7 mouse cellular contexts compared by ENCODE assay signal in genomic region chr7:99155311-99156289, GRCm38 (mm10). TPM values are rescaled to one million over a fixed set of nuclear protein-coding genes. Genes with fewer than 3 reads are reported as not detected.
DNase-seq lines count a peak whose midpoint lies in the region; ATAC-seq lines count a peak whose summit lies in the region.

No protein-coding gene starts in this region.

- H3K4me3 ChIP-seq in hindbrain, embryonic 14.5 days (replicated peaks; ENCODE audit: low read length) = no peak overlapping the region
- H3K4me3 ChIP-seq in liver, embryonic 12.5 days = peak overlapping the region; percentile 17; the same call in 1 of the 2 replicates
- no peak overlapping the region for H3K4me3 ChIP-seq in neural tube, embryonic 12.5 days

- no peaks in the 10 kb centered on the region for H3K27me3 ChIP-seq in hindbrain, embryonic 14.5 days (ENCODE audit: control insufficient read depth, insufficient read depth, low read length)
- no peaks in the 10 kb centered on the region for H3K27me3 ChIP-seq in liver, embryonic 12.5 days (replicated peaks)
- H3K27me3 ChIP-seq in neural tube, embryonic 12.5 days (replicated peaks) = no peaks in the 10 kb centered on the region

- DNase-seq in NIH3T3 (ENCODE audit: low read depth) = peak; percentile 44
- DNase-seq in embryo, embryonic 11 days = peak; percentile 82
- DNase-seq in hindbrain, embryonic 14.5 days (ENCODE audit: low spot score) = no peak
- DNase-seq in T-cell, adult 2 months (ENCODE audit: low spot score) = no peak
- DNase-seq in layer of hippocampus, adult 9-10 months (ENCODE audit: low spot score) = no peak

- peak; percentile 36; the same call in 1 of the 2 replicates for ATAC-seq in hindbrain, embryonic 14.5 days (ENCODE audit: low FRiP score)
- ATAC-seq in liver, embryonic 12.5 days = peak; percentile 56
- peak; percentile 74 for ATAC-seq in neural tube, embryonic 12.5 days (ENCODE audit: low FRiP score, low read depth)

- 31% methylated on average over 17 of the region's 17 CpGs for WGBS in hindbrain, embryonic 14.5 days
- 13% methylated on average over 17 of the region's 17 CpGs for WGBS in liver, embryonic 12.5 days (ENCODE audit: insufficient replicate concordance)
- whole genome bisulfite sequencing in neural tube, embryonic 12.5 days = 30% methylated on average over 17 of the region's 17 CpGs

- H3K4me1 ChIP-seq in hindbrain, embryonic 14.5 days (replicated peaks; ENCODE audit: control insufficient read depth, insufficient read depth, low read length) = peaks cover 6% of the 10 kb centered on the region
- H3K4me1 ChIP-seq in liver, embryonic 12.5 days = peaks cover 33% of the 10 kb centered on the region
- H3K4me1 ChIP-seq in neural tube, embryonic 12.5 days = peaks cover 14% of the 10 kb centered on the region

- no peaks in the 10 kb centered on the region for H3K9me3 ChIP-seq in hindbrain, embryonic 14.5 days (ENCODE audit: control insufficient read depth, low read length)
- H3K9me3 ChIP-seq in liver, embryonic 12.5 days (replicated peaks) = no peaks in the 10 kb centered on the region
- H3K9me3 ChIP-seq in neural tube, embryonic 12.5 days = no peaks in the 10 kb centered on the region

- H3K9ac ChIP-seq in hindbrain, embryonic 14.5 days = peak overlapping the region; percentile 4; the same call in 1 of the 2 replicates
- no peak overlapping the region; the same call in 1 of the 2 replicates for H3K9ac ChIP-seq in liver, embryonic 12.5 days
- 0 out of 2 replicates have a peak overlapping the region, but pooled peaks have one; percentile 38 for H3K9ac ChIP-seq in neural tube, embryonic 12.5 days

- peak overlapping the region; percentile 44 for H3K4me2 ChIP-seq in hindbrain, embryonic 14.5 days (replicated peaks)
- H3K4me2 ChIP-seq in liver, embryonic 12.5 days = peak overlapping the region; percentile 55
- peak overlapping the region; percentile 42 for H3K4me2 ChIP-seq in neural tube, embryonic 12.5 days (replicated peaks)

- no peak overlapping the region for H3K27ac ChIP-seq in hindbrain, embryonic 14.5 days
- H3K27ac ChIP-seq in liver, embryonic 12.5 days = peak overlapping the region; percentile 58
- H3K27ac ChIP-seq in neural tube, embryonic 12.5 days = no peak overlapping the region

- no peaks in the 10 kb centered on the region for H3K36me3 ChIP-seq in hindbrain, embryonic 14.5 days (replicated peaks; ENCODE audit: control insufficient read depth, insufficient read depth)
- no peaks in the 10 kb centered on the region for H3K36me3 ChIP-seq in liver, embryonic 12.5 days
- H3K36me3 ChIP-seq in neural tube, embryonic 12.5 days = no peaks in the 10 kb centered on the region

RNA-seq across cellular contexts. Expression of gene Uvrag, which starts 14.7 kb away (rescaled TPM):
- polyA plus RNA-seq in hindbrain, embryonic 14.5 days (2014; fragmentation: Nextera tagmentation; extraction: Ambion mirVana) = 16.1 and 18.0 TPM in 2 replicates
- 13.5 and 15.1 TPM in 2 replicates for polyA plus RNA-seq in liver, embryonic 12.5 days (2016; fragmentation: Nextera tagmentation; extraction: Ambion mirVana)
- 15.0 and 18.3 TPM in 2 replicates for polyA plus RNA-seq in neural tube, embryonic 12.5 days (2016; fragmentation: Nextera tagmentation; extraction: Ambion mirVana)

RNA-seq across cellular contexts. Expression of gene Dgat2, which starts 26.9 kb away (rescaled TPM):
- 17.3 and 18.4 TPM in 2 replicates for polyA plus RNA-seq in hindbrain, embryonic 14.5 days (2014; fragmentation: Nextera tagmentation; extraction: Ambion mirVana)
- 57.5 and 59.3 TPM in 2 replicates for polyA plus RNA-seq in liver, embryonic 12.5 days (2016; fragmentation: Nextera tagmentation; extraction: Ambion mirVana)
- 11.4 and 13.1 TPM in 2 replicates for polyA plus RNA-seq in neural tube, embryonic 12.5 days (2016; fragmentation: Nextera tagmentation; extraction: Ambion mirVana)

Comparison
In these comparisons a context has a peak if more than half of its experiments do, and no peak if none do; other contexts are left out.
1. DNase-seq: peak in NIH3T3 (single experiment) and embryo, embryonic 11 days (single experiment); none in hindbrain, embryonic 14.5 days (single experiment), T-cell, adult 2 months (single experiment) and layer of hippocampus, adult 9-10 months (single experiment).
2. Peak in every context shown above with its lines, with median percentiles within 50 percentile points of each other: ATAC-seq and H3K4me2 ChIP-seq.